Mouse (Mus musculus) 416B (cell line): Measurements from ENCODE around the gene Olfr958.

Experiments used
- DNase-seq: peaks from one replicate; pipeline ENCODE4 v3.0.0; 2011; ENCODE audit warnings: low read depth

Olfr958 gene

DNA sequence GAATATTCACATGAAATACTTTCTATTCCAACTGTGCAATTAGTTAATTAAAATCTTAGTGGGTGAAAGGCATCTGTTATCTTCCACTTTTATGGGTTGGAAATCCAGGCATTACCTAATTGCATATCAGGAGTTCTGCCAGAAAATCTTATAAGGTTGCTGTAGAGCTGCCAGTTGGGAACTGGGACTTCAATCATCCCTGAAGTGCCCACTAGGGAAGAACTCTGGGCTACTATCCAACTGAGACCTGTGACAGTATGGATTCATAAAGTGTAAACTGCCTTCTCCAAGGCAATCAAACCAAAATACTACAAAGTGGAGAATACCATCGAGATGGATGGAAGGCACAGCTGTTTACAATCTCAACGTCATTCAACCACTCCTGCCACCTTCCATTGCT, at the start of gene Olfr958:
Gene Olfr958 (minus strand): TSS at position 109 of the 400 bp plus-strand sequence.
- no peak for DNase-seq

- DNase-seq, result no peak
These were observed 49.5 kb upstream of the Olfr958 start for GRCm38 (mm10) chr9:39603333-39603845.

GRCm38 (mm10) chr9:39602536-39603332, 48.9 kb upstream of the Olfr958 start:
- no peak for DNase-seq

DNA sequence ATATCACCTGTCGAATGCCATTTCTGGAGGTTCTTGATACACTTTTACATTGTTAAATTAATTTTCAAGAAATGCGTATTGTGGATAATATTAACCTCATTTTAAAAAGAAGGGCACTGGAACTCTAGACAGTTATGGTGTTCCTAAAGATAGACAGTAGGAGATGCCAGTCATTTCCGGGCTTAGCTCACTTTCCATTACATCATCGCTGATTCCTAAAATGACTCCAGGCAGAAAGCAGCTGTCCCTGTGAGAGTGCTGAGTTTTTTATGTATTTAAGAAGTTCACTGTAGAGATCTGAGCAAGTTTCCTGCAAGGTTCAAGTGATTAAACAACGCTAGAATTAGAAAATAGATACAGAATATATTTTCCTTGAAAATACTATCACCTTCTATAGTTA, 23.2 kb upstream of the Olfr958 start:
- no peak for DNase-seq

- DNase-seq, result no peak
These were observed 21.6 kb upstream of the Olfr958 start, which contains the start of gene Olfr959 for GRCm38 (mm10) chr9:39575469-39575868. Gene Olfr959, minus strand, starts transcription at chr9:39575569.

DNA sequence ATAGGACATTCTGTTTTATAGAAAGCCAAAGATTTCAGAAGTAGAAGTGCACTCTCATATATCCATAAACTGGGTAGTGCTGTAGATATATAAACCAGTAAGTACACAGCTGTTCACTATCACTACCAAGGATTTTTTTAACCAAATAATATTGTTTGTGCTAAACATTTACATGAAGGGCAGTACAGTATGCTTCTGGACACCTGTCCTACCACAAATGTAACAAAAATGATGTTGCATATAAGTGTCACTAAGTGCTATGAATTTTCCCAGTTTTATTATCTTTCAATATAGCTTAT, 4.4 kb upstream of the Olfr958 start:
- DNase-seq, result no peak

DNA sequence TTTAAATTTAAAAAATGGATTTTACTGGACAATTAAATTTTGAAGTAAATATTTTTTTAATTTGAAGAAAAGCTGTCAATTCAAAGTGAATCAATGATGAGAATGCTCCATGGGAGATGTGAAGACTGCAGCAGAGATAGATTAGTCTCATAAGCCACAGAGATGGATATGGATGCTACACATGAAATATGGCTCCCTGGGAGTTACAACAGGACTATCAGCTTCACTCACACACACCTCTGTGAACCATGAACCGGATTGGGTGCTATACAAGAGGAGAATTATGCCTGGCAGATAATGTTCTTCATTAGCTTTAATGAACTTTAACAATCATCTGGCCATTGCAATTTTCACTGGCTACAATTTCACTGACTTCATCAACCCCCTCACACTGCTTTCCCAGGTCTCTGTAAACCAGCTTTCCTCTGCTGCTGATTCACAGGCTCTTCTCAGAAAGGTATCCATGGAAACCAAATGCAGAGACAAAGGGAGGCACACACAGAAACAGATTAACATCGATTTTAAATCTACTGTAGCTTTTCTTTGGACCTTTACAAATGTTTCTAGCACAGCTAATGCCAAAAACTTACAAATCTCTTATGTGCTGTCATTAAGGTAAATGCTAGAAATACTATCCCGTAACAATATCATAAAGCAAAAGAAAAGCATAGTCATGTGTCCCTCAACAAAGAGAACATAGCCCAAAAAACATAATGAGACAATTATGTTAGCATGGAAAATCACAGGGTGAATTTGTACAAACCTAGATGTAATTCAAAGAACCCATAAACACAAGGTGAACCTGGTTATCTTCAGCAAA, 3.9 kb upstream of the Olfr958 start:
- no peak for DNase-seq

- no peak for DNase-seq
These were observed 3.0 kb downstream of the Olfr958 start for GRCm38 (mm10) chr9:39550806-39551205.

GRCm38 (mm10) chr9:39523616-39524285, 30.1 kb downstream of the Olfr958 start:
- no peak for DNase-seq

- no peak for DNase-seq
These were observed 35.3 kb downstream of the Olfr958 start for GRCm38 (mm10) chr9:39518595-39518994.

- DNase-seq, result no peak
These were observed 38.3 kb downstream of the Olfr958 start, which contains the start of gene Olfr957 for GRCm38 (mm10) chr9:39515531-39515930. Gene Olfr957, minus strand, starts transcription at chr9:39515809.

- no peak for DNase-seq
These were observed 44.4 kb downstream of the Olfr958 start for GRCm38 (mm10) chr9:39509412-39509811.

- DNase-seq, result peak; percentile 32
These were observed 44.9 kb downstream of the Olfr958 start for GRCm38 (mm10) chr9:39508998-39509397.
